Mouse (Mus musculus) MEL (cell line): Measurements from ENCODE around the gene Rfxank. TPM values are rescaled to one million over a fixed set of nuclear protein-coding genes. Genes with fewer than 3 reads are reported as not detected.

ENCODE experiments used
- DNase-seq: peaks from one replicate; pipeline ENCODE4 v3.0.0; 2011; ENCODE audit warnings: low read depth, low spot score
- H3K27ac ChIP-seq: 2 replicates; pipeline ENCODE4 v1.5.1; 2012; ENCODE audit warnings: low read depth, mild to moderate bottlenecking, control low read depth, low read length, moderate library complexity; ENCODE audit not compliant: control insufficient read depth
- H3K27me3 ChIP-seq, 2 experiments: fragments of 150-350 bp in 1 of 2; sonication (generic) in 1 of 2; 2 replicates each; pipeline ENCODE4 v1.6.1; 2012; ENCODE audit warnings: low read length in 2 of 2, mild to moderate bottlenecking in 2 of 2, improper control_type of control experiment in 1 of 2, moderate library complexity in 1 of 2; ENCODE audit not compliant: insufficient read depth in 2 of 2, control insufficient read depth in 1 of 2
- H3K36me3 ChIP-seq, 2 experiments: 2 replicates each; pipeline ENCODE4 v1.6.1; 2012 to 2014; ENCODE audit warnings: low read length in 2 of 2, improper control_type of control experiment in 1 of 2, inconsistent platforms in 1 of 2, mild to moderate bottlenecking in 1 of 2; ENCODE audit not compliant: insufficient read depth in 2 of 2, control insufficient read depth in 1 of 2
- H3K4me1 ChIP-seq, 2 experiments: fragments of 150-350 bp in 1 of 2; sonication (generic) in 1 of 2; 2 replicates each; pipeline ENCODE4 v1.6.1; 2012; ENCODE audit warnings: low read length in 2 of 2, improper control_type of control experiment in 1 of 2, mild to moderate bottlenecking in 1 of 2; ENCODE audit not compliant: insufficient read depth in 2 of 2, control insufficient read depth in 1 of 2
- H3K4me3 ChIP-seq, 2 experiments: fragments of 150-350 bp in 1 of 2; sonication (generic) in 1 of 2; 2 replicates each; pipeline ENCODE4 v1.5.1; 2012; ENCODE audit warnings: low read depth in 2 of 2, low read length in 2 of 2, mild to moderate bottlenecking in 2 of 2, moderate library complexity in 2 of 2, control low read depth in 1 of 2, improper control_type of control experiment in 1 of 2; ENCODE audit not compliant: control insufficient read depth in 1 of 2, insufficient read depth in 1 of 2
- H3K79me2 ChIP-seq: 2 replicates; pipeline ENCODE4 v1.6.1; 2012; ENCODE audit warnings: mild to moderate bottlenecking, low read length, moderate library complexity; ENCODE audit not compliant: control insufficient read depth, poor library complexity, insufficient read depth
- H3K9ac ChIP-seq: 2 replicates; pipeline ENCODE4 v1.6.1; 2012; ENCODE audit warnings: low read depth, mild to moderate bottlenecking, control low read depth, low read length, moderate library complexity; ENCODE audit not compliant: control insufficient read depth, poor library complexity, severe bottlenecking
- H3K9me3 ChIP-seq: fragments of 150-350 bp; sonication (generic); replicated peaks from 2 replicates; pipeline ENCODE4 v1.6.1; 2012; ENCODE audit warnings: mild to moderate bottlenecking, low read length, improper control_type of control experiment, moderate library complexity; ENCODE audit not compliant: insufficient read depth
- BHLHE40 ChIP-seq: IDR thresholded peaks from 2 replicates; pipeline ENCODE4 v1.6.1; 2012; ENCODE audit warnings: low read depth, mild to moderate bottlenecking, inconsistent platforms, low read length, improper control_type of control experiment, borderline replicate concordance
- CHD2 ChIP-seq: IDR thresholded peaks from 2 replicates; pipeline ENCODE4 v1.6.1; 2011; ENCODE audit warnings: low read length, improper control_type of control experiment
- CTCF ChIP-seq, 3 experiments: IDR thresholded peaks in 2 of 3; conservative IDR thresholded peaks in 1 of 3; 2 replicates each; pipeline ENCODE4 v1.5.1; 2011 to 2012; ENCODE audit warnings: low read length in 3 of 3, low read depth in 2 of 3, mild to moderate bottlenecking in 2 of 3, improper control_type of control experiment in 1 of 3, inconsistent platforms in 1 of 3, mixed read lengths in 1 of 3, moderate library complexity in 1 of 3; ENCODE audit not compliant: control insufficient read depth in 1 of 3, insufficient read depth in 1 of 3, poor library complexity in 1 of 3, severe bottlenecking in 1 of 3
- E2F4 ChIP-seq: IDR thresholded peaks from 2 replicates; pipeline ENCODE4 v1.6.1; 2011; ENCODE audit warnings: low read depth, low read length, improper control_type of control experiment, borderline replicate concordance
- ELF1 ChIP-seq: IDR thresholded peaks from 2 replicates; pipeline ENCODE4 v1.6.1; 2014; ENCODE audit warnings: low read depth, mild to moderate bottlenecking, inconsistent platforms, low read length, improper control_type of control experiment, moderate library complexity
- EP300 ChIP-seq, 2 experiments: IDR thresholded peaks; 2 replicates each; pipeline ENCODE4 v1.6.1; 2011; ENCODE audit warnings: improper control_type of control experiment in 2 of 2, low read length in 2 of 2, low read depth in 1 of 2, mild to moderate bottlenecking in 1 of 2
- GABPA ChIP-seq: IDR thresholded peaks from 2 replicates; pipeline ENCODE4 v1.6.1; 2012; ENCODE audit warnings: low read depth, mild to moderate bottlenecking, inconsistent platforms, low read length, improper control_type of control experiment, moderate library complexity
- HCFC1 ChIP-seq: IDR thresholded peaks from 2 replicates; pipeline ENCODE4 v1.6.1; 2012; ENCODE audit warnings: low read depth, mild to moderate bottlenecking, inconsistent platforms, low read length, improper control_type of control experiment, moderate library complexity
- JUND ChIP-seq: IDR thresholded peaks from 2 replicates; pipeline ENCODE4 v1.6.1; 2011; ENCODE audit warnings: low read depth, mild to moderate bottlenecking, improper control_type of control experiment, low read length
- KAT2A ChIP-seq: conservative IDR thresholded peaks from 2 replicates; pipeline ENCODE4 v1.6.1; 2012; ENCODE audit warnings: low read depth, low read length, improper control_type of control experiment, inconsistent platforms
- MAFK ChIP-seq: IDR thresholded peaks from 2 replicates; pipeline ENCODE4 v1.6.1; 2011; ENCODE audit warnings: low read depth, mild to moderate bottlenecking, low read length, improper control_type of control experiment, borderline replicate concordance
- MAX ChIP-seq: IDR thresholded peaks from 2 replicates; pipeline ENCODE4 v1.6.1; 2011; ENCODE audit warnings: low read length, improper control_type of control experiment
- MAZ ChIP-seq: IDR thresholded peaks from 2 replicates; pipeline ENCODE4 v1.6.1; 2012; ENCODE audit warnings: low read depth, mild to moderate bottlenecking, inconsistent platforms, low read length, improper control_type of control experiment
- MEF2A ChIP-seq: IDR thresholded peaks from 2 replicates; pipeline ENCODE4 v1.6.1; 2014; ENCODE audit warnings: low read depth, mild to moderate bottlenecking, inconsistent platforms, low read length, improper control_type of control experiment; ENCODE audit not compliant: poor library complexity, insufficient replicate concordance, severe bottlenecking; ENCODE audit errors: extremely low read depth
- MYC ChIP-seq: IDR thresholded peaks from 2 replicates; pipeline ENCODE4 v1.6.1; 2011; ENCODE audit warnings: low read depth, mild to moderate bottlenecking, low read length, improper control_type of control experiment, moderate library complexity
- NELFE ChIP-seq: IDR thresholded peaks from 2 replicates; pipeline ENCODE4 v1.6.1; 2011; ENCODE audit warnings: low read depth, low read length, improper control_type of control experiment
- NRF1 ChIP-seq: IDR thresholded peaks from 2 replicates; pipeline ENCODE4 v1.6.1; 2014; ENCODE audit warnings: low read depth, mild to moderate bottlenecking, inconsistent platforms, low read length, improper control_type of control experiment, moderate library complexity; ENCODE audit not compliant: poor library complexity, insufficient read depth, severe bottlenecking
- POLR2AphosphoS2 ChIP-seq: IDR thresholded peaks from 2 replicates; pipeline ENCODE4 v1.6.1; 2011; ENCODE audit warnings: low read length, improper control_type of control experiment
- SMC3 ChIP-seq: IDR thresholded peaks from 2 replicates; pipeline ENCODE4 v1.6.1; 2011; ENCODE audit warnings: low read depth, low read length, improper control_type of control experiment
- TAL1 ChIP-seq: IDR thresholded peaks from 2 replicates; pipeline ENCODE4 v1.6.1; 2012; ENCODE audit warnings: mild to moderate bottlenecking, inconsistent platforms, low read length, moderate library complexity, mixed read lengths
- TCF12 ChIP-seq: IDR thresholded peaks from 2 replicates; pipeline ENCODE4 v1.6.1; 2014; ENCODE audit warnings: low read depth, mild to moderate bottlenecking, inconsistent platforms, low read length, improper control_type of control experiment, moderate library complexity
- UBTF ChIP-seq: IDR thresholded peaks from 2 replicates; pipeline ENCODE4 v1.6.1; 2012; ENCODE audit warnings: low read depth, mild to moderate bottlenecking, inconsistent platforms, low read length, improper control_type of control experiment, moderate library complexity, borderline replicate concordance; ENCODE audit not compliant: insufficient read depth
- USF1 ChIP-seq: IDR thresholded peaks from 2 replicates; pipeline ENCODE4 v1.6.1; 2014; ENCODE audit warnings: low read depth, mild to moderate bottlenecking, inconsistent platforms, low read length, improper control_type of control experiment, moderate library complexity
- ZKSCAN1 ChIP-seq: IDR thresholded peaks from 2 replicates; pipeline ENCODE4 v1.6.1; 2012; ENCODE audit warnings: low read depth, mild to moderate bottlenecking, inconsistent platforms, low read length, improper control_type of control experiment, moderate library complexity
- ZNF384 ChIP-seq: IDR thresholded peaks from 2 replicates; pipeline ENCODE4 v1.6.1; 2012; ENCODE audit warnings: low read depth, mild to moderate bottlenecking, inconsistent platforms, low read length, improper control_type of control experiment
- polyA plus RNA-seq, 2 experiments: library from polyadenylated mRNA; stranded (reverse) in 1 of 2; unstranded in 1 of 2; fragments of >175 nt in 1 of 2; fragments of >200 nt in 1 of 2; gene quantifications; 2 replicates each; pipeline versions ENCODE4 v1.2.1 to v1.2.4; 2012; ENCODE audit warnings: low replicate concordance in 2 of 2, low read depth in 1 of 2; ENCODE audit not compliant: insufficient read length in 2 of 2, insufficient read depth in 1 of 2, missing spikeins in 1 of 2
- total RNA-seq: library from RNA; depleted of rRNA; stranded (reverse); fragments of 300-350 nt; gene quantifications from 2 replicates; pipeline ENCODE4 v1.2.3, GENCODE M21; 2012

Rfxank gene
- total and polyA plus RNA-seq, 3 experiments = 5.0 to 7.2 TPM; not detected in 1

GRCm38 (mm10) chr8:70110451-70110850 is 28.5 kb downstream of the Rfxank start:
- no peak overlapping the region for H3K4me3 ChIP-seq
- 0 out of 4 replicates have a peak, but pooled peaks cover 0 to 1% of the 10 kb centered on the region in 2 experiments for H3K27me3 ChIP-seq
- no peaks in the 10 kb centered on the region for H3K9me3 ChIP-seq

GRCm38 (mm10) chr8:70104922-70105321 is 34.0 kb downstream of the Rfxank start:
- TF ChIP-seq MAFK (no peak), TCF12 (no peak), EP300 (IDR thresholded peaks at IDR 0.05; ENCODE audit: low read depth in 1 of 2, low read length in 2 of 2) (no peak), NELFE (no peak), ZNF384 (no peak), MAX (no peak), POLR2AphosphoS2 (no peak), MEF2A (no peak), SMC3 (no peak), CTCF (IDR thresholded peaks at IDR 0.05 in 2 of 3, conservative IDR thresholded peaks at IDR 0.05 in 1 of 3; ENCODE audit: control insufficient read depth in 1 of 3, insufficient read depth in 1 of 3, low read depth in 2 of 3, low read length in 3 of 3, poor library complexity in 1 of 3, severe bottlenecking in 1 of 3) (no peak), GABPA (no peak), TAL1 (no peak), E2F4 (no peak), NRF1 (no peak), MYC (no peak), KAT2A (no peak), ELF1 (no peak), BHLHE40 (no peak)
- Histone ChIP-seq H3K79me2 (no peaks in the 10 kb centered on the region), H3K27me3 (no peaks in the 10 kb centered on the region), H3K36me3 (no peaks in the 10 kb centered on the region), H3K4me3 (no peak overlapping the region), H3K27ac (no peak overlapping the region), H3K9ac (no peak overlapping the region), H3K4me1 (peaks cover 0 to 1% of the 10 kb centered on the region in 2 experiments; a peak in 1 of 4 replicates), H3K9me3 (no peaks in the 10 kb centered on the region)
- no peak for DNase-seq

More at GRCm38 (mm10) chr8:70110451-70110850, 28.5 kb downstream of the Rfxank start:
- H3K9ac ChIP-seq = no peak overlapping the region
- H3K27ac ChIP-seq = no peak overlapping the region
- H3K36me3 ChIP-seq = no peaks in the 10 kb centered on the region
- no peak for TF ChIP-seq E2F4
- no peak for TF ChIP-seq TCF12
- TF ChIP-seq CHD2 = no peak
- TF ChIP-seq SMC3 = no peak
- TF ChIP-seq JUND = no peak
- TF ChIP-seq HCFC1 = no peak
- no peak for TF ChIP-seq ELF1
- TF ChIP-seq ZKSCAN1 = no peak
- TF ChIP-seq MAZ = no peak
- no peak for TF ChIP-seq USF1
- TF ChIP-seq TAL1 = no peak
- no peak for TF ChIP-seq UBTF
- no peak for DNase-seq
- no peaks in the 10 kb centered on the region for H3K79me2 ChIP-seq
- H3K4me1 ChIP-seq = no peaks in the 10 kb centered on the region
